In the genomic region with DNA sequence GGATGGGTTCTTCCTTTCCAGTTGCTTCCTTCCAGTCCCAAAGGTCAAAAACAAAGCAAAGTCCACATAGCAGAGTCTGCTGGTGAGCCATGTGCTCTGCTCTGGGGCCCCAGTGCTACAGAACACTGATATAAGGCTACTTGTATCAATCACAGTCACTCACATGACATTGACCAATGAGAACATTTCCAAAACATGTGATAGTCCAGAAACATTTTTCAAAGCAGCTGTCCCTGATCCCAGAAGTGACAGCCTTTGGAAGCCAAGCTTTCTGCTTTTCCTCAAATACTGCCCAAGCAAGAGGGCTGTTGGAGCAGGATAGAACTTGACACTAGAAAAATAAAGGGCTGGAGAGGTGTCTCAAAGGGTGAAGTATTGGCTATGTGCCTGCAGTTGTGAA, we compare ENCODE assay signal across 12 mouse cellular contexts.
DNase-seq lines count a peak whose midpoint lies in the region; ATAC-seq and TF ChIP-seq lines count a peak whose summit lies in the region.
"Had no signal": no experiment of that assay in that cellular context is flagged by ENCODE, and none has a peak within 500 bp of the region (broad histone marks: within the 10 kb centered on the region; RNA-seq: fewer than 3 reads in every experiment).

No protein-coding gene starts in this region.

- H3K9ac ChIP-seq in forebrain, embryonic 13.5 days = no peak overlapping the region
- H3K9ac ChIP-seq: liver, embryonic 13.5 days; midbrain, embryonic 13.5 days had no signal

- no peak overlapping the region for H3K4me3 ChIP-seq in cerebellum, adult 2 months (replicated peaks; ENCODE audit: insufficient read depth, low read depth, low read length)
- no peak overlapping the region for H3K4me3 ChIP-seq in forebrain, embryonic 13.5 days
- H3K4me3 ChIP-seq: hindbrain, embryonic 10.5 days; liver, embryonic 13.5 days; midbrain, embryonic 13.5 days had no signal

- TF ChIP-seq CTCF in cerebellum, adult 2 months (IDR thresholded peaks at IDR 0.05; ENCODE audit: borderline replicate concordance, insufficient read depth, low read depth, low read length) = no peak

- no peak overlapping the region for H3K27ac ChIP-seq in cerebellum, adult 2 months (ENCODE audit: insufficient read depth, low read length)
- no peak overlapping the region for H3K27ac ChIP-seq in forebrain, embryonic 13.5 days
- H3K27ac ChIP-seq: hindbrain, embryonic 10.5 days; liver, embryonic 13.5 days; midbrain, embryonic 13.5 days had no signal

- no peaks in the 10 kb centered on the region for H3K36me3 ChIP-seq in forebrain, embryonic 13.5 days (ENCODE audit: poor library complexity, severe bottlenecking)
- H3K36me3 ChIP-seq: hindbrain, embryonic 10.5 days; liver, embryonic 13.5 days; midbrain, embryonic 13.5 days had no signal

- no peaks in the 10 kb centered on the region for H3K27me3 ChIP-seq in cerebellum, adult 2 months (ENCODE audit: control insufficient read depth, insufficient read depth, low read length)
- H3K27me3 ChIP-seq in forebrain, embryonic 13.5 days = no peaks in the 10 kb centered on the region
- H3K27me3 ChIP-seq: liver, embryonic 13.5 days; midbrain, embryonic 13.5 days had no signal

- no peaks in the 10 kb centered on the region for H3K4me1 ChIP-seq in cerebellum, adult 2 months (ENCODE audit: control insufficient read depth, insufficient read depth, low read length)
- H3K4me1 ChIP-seq in forebrain, embryonic 13.5 days = no peaks in the 10 kb centered on the region
- H3K4me1 ChIP-seq: liver, embryonic 13.5 days; midbrain, embryonic 13.5 days had no signal

- no peak for TF ChIP-seq POLR2A in cerebellum, adult 2 months (IDR thresholded peaks at IDR 0.05; ENCODE audit: borderline replicate concordance, insufficient read depth, low read length)

- H3K4me2 ChIP-seq in forebrain, embryonic 13.5 days = no peak overlapping the region
- H3K4me2 ChIP-seq: liver, embryonic 13.5 days; midbrain, embryonic 13.5 days had no signal

- DNase-seq in cerebellum, postnatal 10 days = peak; percentile 18 to 25
- no peak for DNase-seq in cerebellum, adult 8-10 months
- peak; percentile 6 for DNase-seq in ovary, postnatal 36 days (ENCODE audit: low spot score)
- no peak for DNase-seq in ovary, postnatal 10 days (ENCODE audit: low spot score)
- DNase-seq in kidney, adult 9 months = peak; percentile 87
- DNase-seq in urinary bladder, adult 2 months (ENCODE audit: low spot score) = no peak
- DNase-seq in cerebellum, adult 2 months = no peak
- DNase-seq: liver, embryonic 13.5 days; thymus, postnatal 36 days had no signal

- ATAC-seq in forebrain, embryonic 13.5 days = no peak
- ATAC-seq: midbrain, embryonic 13.5 days had no signal

- no peaks in the 10 kb centered on the region for H3K9me3 ChIP-seq in forebrain, embryonic 13.5 days (replicated peaks)
- H3K9me3 ChIP-seq: hindbrain, embryonic 10.5 days; liver, embryonic 13.5 days; midbrain, embryonic 13.5 days had no signal

Comparison
In these comparisons a context has a peak if more than half of its experiments do, and no peak if none do; other contexts are left out.
1. DNase-seq: peak in cerebellum, postnatal 10 days (2 of 2), ovary, postnatal 36 days (single experiment) and kidney, adult 9 months (single experiment); none in cerebellum, adult 8-10 months (single experiment), ovary, postnatal 10 days (single experiment), urinary bladder, adult 2 months (single experiment) and cerebellum, adult 2 months (0 of 2).